Mouse (Mus musculus): ENCODE measurements at regions not wholly inside any gene's neighbourhood (a gene's known extent, or its start where the extent isn't known, plus 50 kb on each side); places are given as distances from the start of the nearest gene placed in this dataset.

GRCm38 (mm10) chr1:157810657-157811056 lies 304.1 kb downstream of the Sec16b start:
- TF ChIP-seq CTCF (IDR thresholded peaks at IDR 0.05; ENCODE audit: control insufficient read depth, insufficient read depth, insufficient read length) (no peak), CEBPB (IDR thresholded peaks at IDR 0.05; ENCODE audit: low read depth) (no peak), MAX (IDR thresholded peaks at IDR 0.05) (no peak), MYOG (IDR thresholded peaks at IDR 0.05; ENCODE audit: control insufficient read depth, extremely low read depth, insufficient read length) (no peak), USF1 (IDR thresholded peaks at IDR 0.05; ENCODE audit: low read depth) (no peak), MYOD1 (IDR thresholded peaks at IDR 0.05; ENCODE audit: control insufficient read depth, insufficient read length, low read depth) (no peak)
